Mouse (Mus musculus): Measurements from ENCODE around the gene Sec16b.

GRCm38 (mm10) chr1:157554686-157555530 lies 48.4 kb downstream of the Sec16b start:
- TF ChIP-seq CTCF (IDR thresholded peaks at IDR 0.05; ENCODE audit: control insufficient read depth, insufficient read depth, low read length) (no peak), POLR2A (IDR thresholded peaks at IDR 0.05; ENCODE audit: borderline replicate concordance, control insufficient read depth, low read depth, low read length) (no peak)
